Mouse (Mus musculus) E14TG2a.4 (cell line): ENCODE results near the gene Psmb9.

Experiments used
- H3K27me3 ChIP-seq: 2 replicates; pipeline ENCODE4 v1.6.1; 2014; ENCODE audit warnings: low read length, control low read depth; ENCODE audit not compliant: insufficient read depth
- H3K36me3 ChIP-seq: 2 replicates; pipeline ENCODE4 v1.6.1; 2014; ENCODE audit warnings: low read length, control low read depth; ENCODE audit not compliant: insufficient read depth
- H3K4me1 ChIP-seq: replicated peaks from 2 replicates; pipeline ENCODE4 v1.6.1; 2014; ENCODE audit warnings: low read depth, low read length, control low read depth
- H3K4me3 ChIP-seq: replicated peaks from 2 replicates; pipeline ENCODE4 v1.5.1; 2014; ENCODE audit warnings: mild to moderate bottlenecking, low read length
- H3K9me3 ChIP-seq: 2 replicates; pipeline ENCODE4 v1.6.1; 2014; ENCODE audit warnings: low read length, control low read depth
- CTCF ChIP-seq: conservative IDR thresholded peaks from 2 replicates; pipeline ENCODE4 v1.5.1; 2014; ENCODE audit warnings: low read length
- NANOG ChIP-seq: IDR thresholded peaks from 2 replicates; pipeline ENCODE4 v1.6.1; 2014; ENCODE audit warnings: borderline replicate concordance, low read length, mixed read lengths
- POU5F1 ChIP-seq: IDR thresholded peaks from 2 replicates; pipeline ENCODE4 v1.6.1; 2014; ENCODE audit warnings: low read length, borderline replicate concordance

Gene Psmb9

DNA sequence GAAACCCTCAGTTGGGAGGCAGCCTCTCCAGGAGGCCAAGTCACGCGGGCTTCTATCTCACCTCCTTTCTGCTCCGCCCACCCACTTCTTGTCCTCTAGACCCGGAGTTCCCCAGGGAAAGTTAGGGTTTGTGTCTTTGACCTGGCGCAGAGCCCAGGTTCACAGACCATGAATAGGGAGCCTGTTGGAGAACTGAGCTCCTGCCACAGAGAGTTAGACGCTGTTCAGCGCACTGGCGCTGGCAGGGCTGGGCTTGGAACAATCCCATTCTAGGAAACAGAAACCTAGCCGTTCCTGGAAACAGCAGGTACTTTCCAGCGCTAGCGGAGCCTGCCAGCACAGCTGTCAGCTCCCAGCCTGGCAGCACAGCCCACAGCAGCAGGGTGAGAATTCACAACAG is 31.1 kb upstream of the Psmb9 start:
- Histone ChIP-seq H3K27me3 (peaks cover 5% of the 10 kb centered on the region; the same call in 1 of the 2 replicates), H3K36me3 (no peaks in the 10 kb centered on the region), H3K4me3 (peak overlapping the region; percentile 48), H3K9me3 (peaks cover 59% of the 10 kb centered on the region), H3K4me1 (no peaks in the 10 kb centered on the region)
- TF ChIP-seq CTCF = no peak
- no peak for TF ChIP-seq NANOG
- TF ChIP-seq POU5F1 = no peak

DNA sequence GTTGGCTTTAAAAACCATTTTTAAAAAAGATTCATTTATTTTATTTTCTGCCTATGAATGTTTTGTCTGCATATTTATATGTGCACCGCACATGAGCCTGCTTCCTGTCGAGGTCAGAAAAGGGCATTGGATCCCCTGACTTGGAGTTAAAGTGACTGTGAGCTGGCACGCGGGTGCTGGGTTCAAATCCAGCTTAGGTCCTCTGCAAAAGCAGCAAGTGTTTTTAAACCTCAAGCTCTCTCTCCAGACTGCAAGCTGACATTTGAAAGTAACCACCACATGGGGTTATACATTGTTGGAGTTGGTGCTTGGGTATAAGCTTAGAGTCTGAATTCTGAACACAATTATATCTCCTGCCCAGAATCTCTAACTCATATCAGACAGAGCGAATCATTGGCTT is 30.4 kb upstream of the Psmb9 start:
- peaks cover 8% of the 10 kb centered on the region; the same call in 1 of the 2 replicates for H3K27me3 ChIP-seq
- TF ChIP-seq CTCF (no peak), NANOG (no peak), POU5F1 (no peak)
- peaks cover 65% of the 10 kb centered on the region for H3K9me3 ChIP-seq
- H3K36me3 ChIP-seq = no peaks in the 10 kb centered on the region
- no peak overlapping the region for H3K4me3 ChIP-seq
- H3K4me1 ChIP-seq = no peaks in the 10 kb centered on the region

DNA sequence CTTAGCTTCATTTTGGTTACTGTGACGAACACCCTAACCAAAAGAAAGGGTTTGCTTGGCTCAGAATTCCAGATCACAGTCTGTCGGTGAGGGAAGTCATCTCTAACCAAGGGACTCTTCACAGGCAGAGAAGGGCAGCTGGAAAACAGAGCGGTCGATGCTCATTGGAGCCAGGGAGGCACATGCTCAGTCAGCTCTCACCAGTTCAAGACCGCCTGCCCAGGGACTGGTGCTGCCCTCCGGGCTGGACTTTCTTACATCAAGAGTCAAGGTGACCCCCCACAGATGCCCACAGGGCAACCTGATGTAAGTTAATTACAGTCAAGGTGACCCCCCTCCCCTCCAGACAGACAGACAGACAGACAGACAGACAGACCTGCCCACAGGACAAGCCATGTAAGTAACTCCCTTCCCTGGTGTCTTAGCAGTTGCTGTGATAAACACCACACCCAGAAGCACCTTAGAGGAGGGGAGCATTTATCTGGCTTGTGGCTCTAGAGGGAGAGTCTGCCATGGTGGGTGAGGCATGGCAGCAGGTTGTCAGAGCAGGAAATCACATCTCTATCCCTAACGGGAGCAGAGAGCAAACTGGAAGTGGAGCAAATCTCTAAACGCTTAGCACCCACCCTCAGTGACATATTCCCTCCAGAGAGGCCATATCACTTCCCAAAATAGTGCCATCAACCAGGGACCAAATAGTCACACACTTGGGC is 29.8 kb upstream of the Psmb9 start:
- TF ChIP-seq POU5F1 = no peak
- TF ChIP-seq NANOG = no peak
- TF ChIP-seq CTCF = no peak
- Histone ChIP-seq H3K27me3 (peaks cover 13% of the 10 kb centered on the region; the same call in 1 of the 2 replicates), H3K9me3 (peaks cover 68% of the 10 kb centered on the region)

DNA sequence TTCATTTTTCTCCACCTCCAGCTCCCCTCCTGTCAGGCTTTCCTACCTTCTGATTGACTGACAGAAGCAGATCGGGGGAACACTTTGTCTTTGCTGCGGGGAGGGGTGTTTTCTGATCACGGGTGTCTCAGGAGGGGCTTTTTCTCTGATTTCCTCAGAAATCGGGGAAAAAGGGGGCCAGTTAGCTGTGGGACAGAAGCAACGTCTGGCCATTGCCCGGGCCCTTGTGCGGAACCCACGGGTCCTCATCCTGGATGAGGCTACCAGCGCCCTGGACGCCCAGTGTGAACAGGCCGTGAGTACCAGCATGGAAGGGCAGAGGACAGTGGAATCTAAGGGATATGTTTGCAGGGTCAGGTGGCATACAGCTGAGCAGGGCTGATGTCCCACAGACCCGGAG is 27.6 kb upstream of the Psmb9 start:
- TF ChIP-seq NANOG (no peak), POU5F1 (no peak), CTCF (no peak)
- Histone ChIP-seq H3K27me3 (peaks cover 29% of the 10 kb centered on the region), H3K4me1 (peaks cover 6% of the 10 kb centered on the region), H3K9me3 (peaks cover 65% of the 10 kb centered on the region), H3K36me3 (no peaks in the 10 kb centered on the region), H3K4me3 (no peak overlapping the region)

More for the DNA sequence above, 29.8 kb upstream of the Psmb9 start:
- H3K36me3 ChIP-seq = no peaks in the 10 kb centered on the region
- H3K4me1 ChIP-seq = no peaks in the 10 kb centered on the region
- peak overlapping the region; percentile 24; the same call in 1 of the 2 replicates for H3K4me3 ChIP-seq

DNA sequence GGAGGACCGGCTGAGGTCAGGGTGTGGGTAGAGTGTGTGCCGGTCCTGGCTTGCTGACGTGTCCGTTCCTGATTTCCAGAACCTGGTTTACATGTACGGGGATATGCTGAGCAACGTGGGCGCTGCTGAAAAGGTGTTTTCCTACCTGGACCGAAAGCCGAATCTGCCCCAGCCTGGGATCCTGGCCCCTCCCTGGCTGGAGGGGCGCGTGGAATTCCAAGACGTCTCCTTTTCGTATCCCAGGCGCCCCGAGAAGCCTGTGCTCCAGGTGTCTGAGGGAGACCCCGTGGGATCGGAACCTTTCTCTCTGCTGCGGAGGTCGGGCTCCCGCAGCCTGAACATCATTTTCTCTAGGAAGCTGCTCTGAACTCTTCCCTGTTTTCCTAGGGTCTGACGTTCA is 26.4 kb upstream of the Psmb9 start:
- peaks cover 31% of the 10 kb centered on the region for H3K27me3 ChIP-seq
- TF ChIP-seq NANOG (no peak), POU5F1 (no peak), CTCF (no peak)
- no peaks in the 10 kb centered on the region for H3K36me3 ChIP-seq

DNA sequence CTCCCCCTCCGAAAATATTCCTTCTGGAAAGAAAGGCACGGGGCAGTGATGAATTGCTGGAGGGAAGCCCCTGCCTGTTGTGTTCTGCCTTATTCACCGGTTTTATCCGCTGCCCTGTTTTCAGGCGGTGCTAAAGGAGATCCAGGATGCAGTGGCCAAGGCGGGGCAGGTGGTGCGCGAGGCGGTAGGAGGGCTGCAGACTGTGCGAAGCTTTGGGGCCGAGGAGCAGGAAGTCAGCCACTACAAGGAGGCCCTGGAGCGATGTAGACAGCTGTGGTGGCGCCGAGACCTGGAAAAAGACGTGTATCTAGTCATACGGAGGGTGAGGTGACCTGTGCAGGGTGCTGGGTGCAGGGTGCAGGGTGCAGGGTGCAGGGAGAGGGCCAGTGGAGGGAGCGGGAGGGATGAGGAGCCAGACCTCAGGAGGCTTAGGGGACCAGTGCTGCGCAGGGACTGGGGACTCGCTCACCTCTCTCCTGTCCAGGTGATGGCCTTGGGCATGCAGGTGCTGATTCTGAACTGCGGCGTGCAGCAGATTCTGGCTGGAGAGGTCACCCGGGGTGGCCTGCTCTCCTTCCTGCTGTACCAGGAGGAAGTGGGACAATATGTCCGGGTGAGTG is 24.3 kb upstream of the Psmb9 start:
- peaks cover 38% of the 10 kb centered on the region for H3K27me3 ChIP-seq
- TF ChIP-seq CTCF (no peak), POU5F1 (no peak), NANOG (no peak)
- H3K4me3 ChIP-seq = peak overlapping the region; percentile 20; the same call in 1 of the 2 replicates

More for the DNA sequence above, 26.4 kb upstream of the Psmb9 start:
- no peak overlapping the region for H3K4me3 ChIP-seq
- peaks cover 62% of the 10 kb centered on the region for H3K9me3 ChIP-seq
- peaks cover 8% of the 10 kb centered on the region for H3K4me1 ChIP-seq

DNA sequence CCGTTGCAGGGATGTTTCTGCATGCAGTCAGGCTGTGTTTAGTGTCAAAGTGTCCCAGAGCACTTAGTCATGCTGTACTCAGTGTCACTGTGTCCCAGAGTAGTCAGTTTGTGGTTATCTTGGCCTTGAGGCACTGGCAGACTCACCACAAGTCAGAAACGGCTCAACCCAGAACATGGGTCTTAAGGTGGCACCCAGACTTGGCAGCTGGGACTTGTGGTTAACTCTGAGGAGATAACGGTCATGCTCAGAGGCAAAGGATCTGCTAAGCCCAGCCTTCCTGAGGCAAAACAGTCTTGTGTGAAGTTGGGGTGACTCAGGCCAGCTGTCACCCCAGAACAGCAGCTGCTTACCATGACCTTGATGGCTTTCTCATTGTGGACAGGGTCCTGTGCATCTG is 23.0 kb upstream of the Psmb9 start:
- Histone ChIP-seq H3K36me3 (no peaks in the 10 kb centered on the region), H3K4me3 (no peak overlapping the region), H3K9me3 (peaks cover 28% of the 10 kb centered on the region), H3K4me1 (peaks cover 16% of the 10 kb centered on the region), H3K27me3 (peaks cover 50% of the 10 kb centered on the region)
- TF ChIP-seq CTCF (no peak), NANOG (no peak), POU5F1 (no peak)

More for the DNA sequence above, 24.3 kb upstream of the Psmb9 start:
- Histone ChIP-seq H3K9me3 (peaks cover 41% of the 10 kb centered on the region), H3K36me3 (no peaks in the 10 kb centered on the region), H3K4me1 (peaks cover 14% of the 10 kb centered on the region)

- Histone ChIP-seq H3K4me1 (peaks cover 25% of the 10 kb centered on the region), H3K27me3 (peaks cover 59% of the 10 kb centered on the region), H3K36me3 (no peaks in the 10 kb centered on the region), H3K9me3 (peaks cover 19% of the 10 kb centered on the region), H3K4me3 (no peak overlapping the region)
- TF ChIP-seq NANOG = no peak
- no peak for TF ChIP-seq POU5F1
- TF ChIP-seq CTCF = peak; percentile 68
Observed at GRCm38 (mm10) chr17:34209680-34210079, 22.1 kb upstream of the Psmb9 start.

GRCm38 (mm10) chr17:34208421-34208820 is 20.9 kb upstream of the Psmb9 start:
- Histone ChIP-seq H3K9me3 (peaks cover 6% of the 10 kb centered on the region), H3K36me3 (no peaks in the 10 kb centered on the region), H3K4me1 (peaks cover 28% of the 10 kb centered on the region), H3K27me3 (peaks cover 64% of the 10 kb centered on the region), H3K4me3 (no peak overlapping the region)
- TF ChIP-seq POU5F1 = no peak
